Mouse (Mus musculus): Measurements from ENCODE around the gene Gm21488.
"Not testable (repeated sequence)": the region's sequence is repeated elsewhere in the genome, so short reads cannot be mapped to it uniquely, and the experiment has no call there.

Gm21488 gene

DNA sequence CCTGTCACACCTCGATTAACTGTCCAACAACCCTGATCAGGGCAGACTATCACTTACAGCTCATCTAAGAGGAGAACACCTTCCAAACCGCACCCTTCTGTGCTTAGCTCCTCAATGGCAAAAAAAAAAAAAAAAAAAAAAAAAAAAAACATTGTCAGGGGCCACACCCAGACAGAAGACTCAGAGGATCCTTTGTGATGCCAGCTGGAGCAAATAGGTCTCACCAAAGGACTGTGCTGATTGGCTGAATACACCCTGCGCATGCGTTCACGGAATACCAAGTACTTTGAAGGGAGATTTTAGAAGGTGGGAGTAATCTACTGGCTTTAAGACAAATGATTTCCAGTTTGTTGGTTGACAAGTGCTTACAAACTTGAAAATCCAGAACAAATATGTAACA, at the start of gene Gm21488:
TSS of gene Gm21488 (minus strand) at position 101 of the 400 bp plus-strand sequence.
- in situ Hi-C loops (cut with MboI; ENCODE audit: low sequenced_read_pairs) = not testable (repeated sequence)
